ENCODE assay signal across 27 mouse cellular contexts in genomic region chr16:25934181-25934580, GRCm38 (mm10).
"Had no signal": no experiment of that assay in that cellular context is flagged by ENCODE, and none has a peak within 500 bp of the region (broad histone marks: within the 10 kb centered on the region; RNA-seq: fewer than 3 reads in every experiment).

No protein-coding gene starts in this region.

- DNase-seq: gastrocnemius, postnatal 14 days; gastrocnemius, postnatal 36 days; heart, adult 11 months; heart, adult 2 months; heart, postnatal 14 days; heart, postnatal 36 days; kidney, adult 11 months; kidney, adult 2 months; kidney, adult 9 months; kidney, postnatal 14 days; kidney, postnatal 36 days; layer of hippocampus, adult 9-11 months; layer of hippocampus, postnatal 36 days; left cerebral cortex, postnatal 4 days had no signal

- H3K9me3 ChIP-seq: heart, embryonic 13.5 days; heart, embryonic 15.5 days; hindbrain, embryonic 13.5 days; hindbrain, embryonic 15.5 days; kidney, embryonic 15.5 days; limb, embryonic 12.5 days; limb, embryonic 15.5 days; liver, embryonic 12.5 days had no signal

- H3K9ac ChIP-seq: heart, embryonic 13.5 days; heart, embryonic 15.5 days; hindbrain, embryonic 13.5 days; hindbrain, embryonic 15.5 days; kidney, embryonic 15.5 days; limb, embryonic 12.5 days; limb, embryonic 15.5 days; liver, embryonic 12.5 days; liver, embryonic 14.5 days had no signal

- H3K27ac ChIP-seq: heart, adult 2 months; heart, embryonic 13.5 days; heart, embryonic 15.5 days; hindbrain, embryonic 13.5 days; hindbrain, embryonic 15.5 days; hindbrain, postnatal 0 days; kidney, embryonic 15.5 days; kidney, postnatal 0 days; limb, embryonic 12.5 days; limb, embryonic 15.5 days; liver, embryonic 12.5 days; liver, embryonic 14.5 days had no signal

- ATAC-seq: hindbrain, postnatal 0 days; intestine, embryonic 16.5 days; liver, embryonic 12.5 days had no signal

- H3K4me3 ChIP-seq: heart, adult 2 months; heart, embryonic 13.5 days; heart, embryonic 15.5 days; hindbrain, embryonic 13.5 days; hindbrain, embryonic 15.5 days; kidney, embryonic 15.5 days; limb, embryonic 12.5 days; limb, embryonic 15.5 days; liver, embryonic 12.5 days had no signal

- H3K36me3 ChIP-seq: heart, embryonic 13.5 days; heart, embryonic 15.5 days; hindbrain, embryonic 13.5 days; hindbrain, embryonic 15.5 days; kidney, embryonic 15.5 days; limb, embryonic 12.5 days; limb, embryonic 15.5 days; liver, embryonic 12.5 days had no signal

- H3K27me3 ChIP-seq: heart, embryonic 13.5 days; heart, embryonic 15.5 days; hindbrain, embryonic 13.5 days; hindbrain, embryonic 15.5 days; kidney, embryonic 15.5 days; limb, embryonic 12.5 days; limb, embryonic 15.5 days; liver, embryonic 12.5 days had no signal

- H3K4me2 ChIP-seq: heart, embryonic 11.5 days; heart, embryonic 13.5 days; heart, embryonic 15.5 days; hindbrain, embryonic 13.5 days; hindbrain, embryonic 15.5 days; kidney, embryonic 15.5 days; limb, embryonic 12.5 days; limb, embryonic 15.5 days; liver, embryonic 12.5 days had no signal

- H3K4me1 ChIP-seq: heart, embryonic 13.5 days; heart, embryonic 15.5 days; hindbrain, embryonic 13.5 days; hindbrain, embryonic 15.5 days; kidney, embryonic 15.5 days; limb, embryonic 12.5 days; limb, embryonic 15.5 days; liver, embryonic 12.5 days had no signal
